Comparison of ENCODE assay signal across 16 mouse cellular contexts in the genomic region with DNA sequence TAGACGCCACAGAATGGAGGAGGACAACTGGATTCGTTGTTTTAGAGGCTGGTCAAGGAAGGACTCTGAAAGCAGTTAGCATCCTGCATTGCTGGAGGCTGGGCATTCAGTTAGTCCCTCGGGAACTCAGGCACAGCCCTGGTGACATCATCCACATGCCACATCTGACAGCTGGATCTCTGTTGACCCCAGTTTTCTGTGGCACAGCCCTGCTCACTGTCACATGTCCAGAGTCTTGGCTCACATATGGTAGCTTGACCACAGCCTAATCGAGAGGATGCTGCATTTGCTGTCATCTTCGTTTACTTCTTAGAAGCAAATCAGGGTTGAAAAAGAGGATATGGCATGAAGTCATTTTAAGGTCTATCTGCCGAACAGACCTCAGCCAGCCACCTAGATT.
"Had no signal": no experiment of that assay in that cellular context is flagged by ENCODE, and none has a peak within 500 bp of the region (broad histone marks: within the 10 kb centered on the region; RNA-seq: fewer than 3 reads in every experiment).

No protein-coding gene starts in this region.

- H3K4me2 ChIP-seq: neural tube, embryonic 13.5 days; neural tube, embryonic 15.5 days; stomach, embryonic 15.5 days had no signal

- H3K4me1 ChIP-seq: neural tube, embryonic 13.5 days; stomach, embryonic 15.5 days had no signal

- H3K27ac ChIP-seq: neural tube, embryonic 13.5 days; neural tube, embryonic 15.5 days; stomach, embryonic 15.5 days; stomach, postnatal 0 days had no signal

- H3K36me3 ChIP-seq: neural tube, embryonic 13.5 days; neural tube, embryonic 15.5 days; stomach, embryonic 15.5 days had no signal

- DNase-seq: retina, postnatal 1 day; right cerebral cortex, adult 18-20 months; right cerebral cortex, postnatal 14 days; right cerebral cortex, postnatal 25 days; right cerebral cortex, postnatal 4 days; spleen, adult 18-20 months; thymus, adult 18-20 months; thymus, adult 2 months; thymus, postnatal 14 days; thymus, postnatal 25 days; thymus, postnatal 36 days; thymus, postnatal 4 days had no signal

- H3K9ac ChIP-seq: neural tube, embryonic 13.5 days; neural tube, embryonic 15.5 days; stomach, embryonic 15.5 days had no signal

- H3K4me3 ChIP-seq: neural tube, embryonic 13.5 days; neural tube, embryonic 15.5 days; stomach, embryonic 15.5 days had no signal

- H3K9me3 ChIP-seq: neural tube, embryonic 13.5 days; neural tube, embryonic 15.5 days; stomach, embryonic 15.5 days had no signal

- H3K27me3 ChIP-seq: neural tube, embryonic 13.5 days; neural tube, embryonic 15.5 days; stomach, embryonic 15.5 days had no signal
